Mouse (Mus musculus) adipocyte (in vitro differentiated cells): ENCODE results near the gene Gm12185.
"Not testable (repeated sequence)": the region's sequence is repeated elsewhere in the genome, so short reads cannot be mapped to it uniquely, and the experiment has no call there.

ENCODE experiments used
- DNase-seq: peaks from one replicate; pipeline ENCODE4 v3.0.0-alpha.2; 2016; ENCODE audit warnings: low spot score

The Gm12185 gene

GRCm38 (mm10) chr11:48991740-48992520, at the start of gene Gm12185:
Gene Gm12185, minus strand, starts transcription at chr11:48992226.
- DNase-seq: not testable (repeated sequence)

- not testable (repeated sequence) for DNase-seq
These were observed 20.0 kb upstream of the Gm12185 start for GRCm38 (mm10) chr11:49012074-49012473.

DNA sequence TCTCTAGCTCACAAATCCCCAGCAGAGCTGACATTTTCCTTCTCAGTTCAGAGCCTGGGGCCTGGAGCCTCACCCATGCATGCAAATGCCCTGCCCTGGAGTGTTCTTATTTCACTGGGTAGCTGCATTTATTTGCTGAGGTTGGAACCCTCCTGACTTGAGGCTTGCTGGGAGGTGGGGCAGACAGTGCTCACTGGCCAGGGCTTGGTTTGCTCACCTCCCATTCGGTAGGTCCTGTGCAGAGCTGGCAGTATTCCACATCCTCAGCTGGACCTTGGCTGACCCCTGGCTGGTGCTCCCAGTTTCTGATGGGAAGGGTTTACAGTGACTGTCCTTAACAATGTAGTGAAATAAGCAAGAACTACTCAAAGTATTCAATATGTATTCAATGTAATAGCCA, 14.8 kb upstream of the Gm12185 start:
- not testable (repeated sequence) for DNase-seq

DNA sequence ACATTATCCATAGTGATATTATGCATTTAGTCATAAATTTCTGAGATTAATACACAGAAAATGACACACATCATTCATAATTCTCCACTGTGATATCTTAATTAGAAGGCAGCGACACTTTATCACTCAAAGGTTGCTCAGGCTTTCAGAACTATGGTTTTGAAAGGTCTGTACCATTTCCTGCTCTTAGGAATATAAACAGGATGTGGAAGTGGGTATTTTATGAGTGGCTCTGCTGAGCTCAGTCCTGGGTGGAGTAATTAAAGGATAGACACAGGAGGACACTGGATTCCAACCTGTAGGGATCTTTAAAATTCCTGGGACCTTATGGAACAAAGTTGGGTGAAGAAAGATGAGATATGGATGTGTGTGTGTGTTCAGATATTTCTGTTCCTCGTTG, 14.3 kb upstream of the Gm12185 start:
- DNase-seq: not testable (repeated sequence)

DNA sequence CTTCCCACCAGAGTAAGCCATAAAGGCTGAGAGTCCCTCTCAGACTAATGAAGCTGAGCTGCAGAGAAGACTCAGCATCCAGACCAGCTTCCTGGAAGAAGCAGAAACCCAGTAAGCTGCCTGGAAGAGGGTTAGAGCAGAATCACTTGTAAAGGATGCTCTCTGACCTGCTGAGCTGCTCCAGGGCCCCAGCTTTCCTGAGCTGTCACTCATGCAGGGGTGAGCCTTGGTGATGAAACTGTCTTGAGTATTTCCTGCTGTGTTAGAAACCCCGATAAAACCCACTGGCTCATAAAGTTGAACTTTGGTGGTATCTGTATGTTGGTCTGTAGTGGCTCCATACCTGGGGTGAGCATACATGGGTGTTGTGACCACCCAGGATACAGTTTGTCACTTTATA, 8.4 kb upstream of the Gm12185 start:
- not testable (repeated sequence) for DNase-seq

- not testable (repeated sequence) for DNase-seq
These were observed 2.0 kb upstream of the Gm12185 start, which contains the start of gene Tgtp1 for GRCm38 (mm10) chr11:48994018-48994417. Gene Tgtp1, minus strand, starts transcription at chr11:48994172.

DNA sequence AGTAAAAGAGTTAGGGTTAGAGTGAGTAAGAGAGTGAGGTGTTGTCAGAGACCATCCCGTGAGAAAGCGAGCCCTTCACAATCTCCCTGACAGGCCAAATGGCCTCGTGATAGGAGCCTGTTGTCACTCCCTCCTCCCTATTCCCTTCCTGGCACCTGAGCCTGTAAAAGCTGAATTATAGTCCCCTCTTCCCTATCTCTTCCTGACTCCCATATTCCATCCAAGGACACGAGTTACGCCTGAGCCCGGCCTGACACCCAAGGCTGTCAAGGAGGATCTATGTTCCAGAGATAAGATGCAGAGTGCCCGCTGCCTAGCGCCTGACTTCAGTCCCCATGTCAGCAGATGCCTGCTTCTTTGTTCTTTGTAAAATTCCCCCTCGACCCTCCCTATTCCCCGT, 1.3 kb upstream of the Gm12185 start:
- not testable (repeated sequence) for DNase-seq

DNA sequence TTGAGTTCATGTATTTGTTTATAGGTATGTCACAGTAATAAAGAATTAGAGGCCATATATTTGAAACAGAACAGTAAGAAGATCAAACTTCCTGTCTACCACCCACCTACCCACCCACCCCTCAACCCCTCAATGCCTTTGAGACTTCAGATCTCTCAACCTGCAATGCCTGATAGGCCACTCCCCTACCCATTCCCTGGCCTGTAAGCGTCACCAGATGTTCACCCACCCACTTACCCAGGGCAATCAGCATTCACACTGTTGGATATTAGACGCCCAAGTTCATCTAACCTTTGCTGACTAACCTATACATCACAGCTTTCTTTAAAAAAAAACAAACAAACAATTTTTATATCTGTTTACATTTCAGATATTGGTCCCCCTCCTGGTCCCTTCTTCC, 2.0 kb downstream of the Gm12185 start:
- DNase-seq: not testable (repeated sequence)

GRCm38 (mm10) chr11:48988219-48988618, 3.8 kb downstream of the Gm12185 start:
- DNase-seq: not testable (repeated sequence)

DNA sequence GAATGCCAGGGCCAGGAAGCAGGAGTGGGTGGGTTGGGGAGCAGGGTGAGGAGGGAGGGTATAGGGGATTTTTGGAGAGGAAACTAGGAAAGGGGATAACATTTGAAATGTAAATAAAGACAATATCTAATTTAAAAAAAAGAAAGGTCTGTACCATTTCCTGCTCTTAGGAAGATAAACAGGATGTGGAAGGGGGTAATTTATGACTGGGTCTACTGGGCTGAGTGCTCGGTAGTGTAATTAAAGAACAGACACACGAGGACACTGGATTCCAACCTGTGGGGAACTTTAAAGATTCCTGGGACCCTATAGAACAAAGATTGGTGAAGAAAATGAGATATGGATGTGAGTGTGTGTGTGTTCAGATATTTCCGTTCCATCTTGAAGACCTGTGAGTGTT, 9.2 kb downstream of the Gm12185 start:
- not testable (repeated sequence) for DNase-seq

- DNase-seq: not testable (repeated sequence)
These were observed 12.0 kb downstream of the Gm12185 start for GRCm38 (mm10) chr11:48980052-48980451.

DNA sequence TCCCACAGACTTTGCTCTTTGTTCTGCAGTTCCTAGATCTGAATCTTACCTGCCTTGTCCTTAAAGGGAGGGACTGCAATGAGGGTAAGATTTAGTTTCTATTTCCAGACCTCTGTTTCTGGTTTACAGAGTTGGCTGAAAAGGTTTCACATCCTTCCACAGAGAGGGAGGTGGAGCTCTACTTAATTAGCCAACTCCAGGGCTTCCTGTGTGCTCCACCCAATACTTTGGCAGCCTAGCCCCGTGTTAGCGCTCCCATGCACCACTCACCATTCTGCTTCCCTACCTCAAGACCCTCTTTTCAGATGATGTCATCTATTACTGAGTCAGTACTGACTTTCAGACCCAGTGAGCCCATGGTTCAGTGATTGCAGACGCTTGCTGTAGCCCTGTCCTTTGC, 12.8 kb downstream of the Gm12185 start, which contains the start of gene 9930111J21Rik1:
TSS of gene 9930111J21Rik1 (minus strand) at position 148 of the 400 bp plus-strand sequence.
- not testable (repeated sequence) for DNase-seq

- DNase-seq: not testable (repeated sequence)
These were observed 13.6 kb downstream of the Gm12185 start, which contains the start of gene Olfr56 for GRCm38 (mm10) chr11:48978240-48978939. Gene Olfr56, plus strand, starts transcription at chr11:48978889.

DNA sequence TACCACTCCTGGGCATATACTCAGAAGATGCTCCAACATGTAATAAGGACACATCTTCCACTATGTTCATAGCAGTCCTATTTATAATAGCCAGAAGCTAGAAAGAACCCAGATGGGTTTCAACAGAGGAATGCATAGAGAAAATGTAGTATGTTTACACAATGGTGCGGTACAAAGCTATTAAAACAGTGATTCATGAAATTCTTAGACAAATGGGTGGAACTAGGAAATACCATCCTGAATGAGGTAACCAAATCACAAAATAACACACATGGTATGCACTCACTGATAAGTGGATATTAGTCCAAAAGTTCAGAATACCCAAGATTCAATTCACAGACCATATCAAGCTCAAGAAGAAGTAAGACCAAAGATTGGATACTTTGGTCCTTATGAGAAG, 17.3 kb downstream of the Gm12185 start:
- DNase-seq: not testable (repeated sequence)

GRCm38 (mm10) chr11:48946090-48946489, 45.9 kb downstream of the Gm12185 start, which contains the start of gene Psme2b:
Gene Psme2b, minus strand, starts transcription at chr11:48946190.
- not testable (repeated sequence) for DNase-seq

- DNase-seq: not testable (repeated sequence)
These were observed 52.7 kb downstream of the Gm12185 start for GRCm38 (mm10) chr11:48939286-48939685.

- DNase-seq: not testable (repeated sequence)
These were observed 56.7 kb downstream of the Gm12185 start for GRCm38 (mm10) chr11:48935291-48935690.

GRCm38 (mm10) chr11:48933923-48934322, 58.1 kb downstream of the Gm12185 start:
- DNase-seq: not testable (repeated sequence)

DNA sequence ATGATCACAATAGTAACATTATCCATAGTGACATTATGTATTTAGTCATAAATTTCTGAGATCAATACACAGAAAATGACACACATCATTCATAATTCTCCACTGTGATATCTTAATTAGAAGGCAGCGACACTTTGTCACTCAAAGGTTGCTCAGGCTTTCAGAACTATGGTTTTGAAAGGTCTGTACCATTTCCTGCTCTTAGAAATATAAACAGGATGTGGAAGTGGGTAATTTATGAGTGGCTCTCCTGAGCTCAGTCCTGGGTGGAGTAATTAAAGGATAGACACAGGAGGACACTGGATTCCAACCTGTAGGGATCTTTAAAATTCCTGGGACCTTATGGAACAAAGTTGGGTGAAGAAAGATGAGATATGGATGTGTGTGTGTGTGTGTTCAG, 58.6 kb downstream of the Gm12185 start:
- not testable (repeated sequence) for DNase-seq

GRCm38 (mm10) chr11:48928068-48928467, 64.0 kb downstream of the Gm12185 start:
- DNase-seq: not testable (repeated sequence)

GRCm38 (mm10) chr11:48926437-48926836, 65.6 kb downstream of the Gm12185 start:
- DNase-seq: not testable (repeated sequence)

GRCm38 (mm10) chr11:48923818-48924217, 68.2 kb downstream of the Gm12185 start:
- not testable (repeated sequence) for DNase-seq

DNA sequence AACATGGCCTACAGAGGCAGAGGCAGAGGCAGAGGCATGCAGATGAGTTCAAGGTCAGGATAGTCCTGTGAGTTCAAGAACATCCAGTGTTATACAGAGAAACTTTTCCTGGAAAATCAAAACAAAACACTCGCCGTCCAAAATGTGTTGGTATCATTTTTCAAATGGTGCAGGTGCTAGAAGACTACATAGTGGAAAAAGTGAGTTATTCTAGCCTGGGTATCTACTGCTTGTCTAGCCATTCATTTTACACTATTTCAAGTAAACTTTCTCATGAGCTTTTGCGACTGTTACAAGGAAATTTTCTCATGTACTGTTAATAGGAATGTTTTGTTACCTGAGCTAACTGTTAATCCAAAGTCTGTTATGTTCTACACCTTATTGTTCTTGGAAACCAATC, 73.6 kb downstream of the Gm12185 start:
- no peak for DNase-seq
